Mouse (Mus musculus): ENCODE measurements at regions not wholly inside any gene's neighbourhood (a gene's known extent, or its start where the extent isn't known, plus 50 kb on each side); places are given as distances from the start of the nearest gene placed in this dataset.

GRCm38 (mm10) chr14:14511927-14512326, 110.8 kb downstream of the Olfr721-ps1 start:
- in situ Hi-C loops (cut with MboI; ENCODE audit: low sequenced_read_pairs in 2 of 2, unreplicated experiment in 2 of 2): no loop called here
- H3K27ac ChIP-seq (ENCODE audit: insufficient read depth, low read depth, low read length, poor library complexity, severe bottlenecking): no peak overlapping the region
- no peaks in the 10 kb centered on the region for H3K36me3 ChIP-seq (ENCODE audit: control insufficient read depth, insufficient read depth, low read length, poor library complexity, severe bottlenecking)
- no peak overlapping the region for H3K4me3 ChIP-seq (ENCODE audit: insufficient read depth in 1 of 2, low read depth in 1 of 2, low read length in 2 of 2, poor library complexity in 1 of 2, severe bottlenecking in 1 of 2)
- DNase-seq (ENCODE audit: low read depth, low spot score): no peak
- no peak overlapping the region for H3K9ac ChIP-seq (ENCODE audit: insufficient read depth, low read depth, low read length, poor library complexity, severe bottlenecking)
- H3K4me1 ChIP-seq (ENCODE audit: control insufficient read depth in 2 of 2, insufficient read depth in 2 of 2, low read length in 2 of 2, poor library complexity in 1 of 2): no peaks in the 10 kb centered on the region
- TF ChIP-seq ZNF384 (IDR thresholded peaks at IDR 0.05; ENCODE audit: low read depth, low read length) (no peak), HCFC1 (IDR thresholded peaks at IDR 0.05; ENCODE audit: borderline replicate concordance, insufficient read depth, low read length) (no peak), ZC3H11A (IDR thresholded peaks at IDR 0.05; ENCODE audit: borderline replicate concordance, low read depth, low read length) (no peak), CHD2 (IDR thresholded peaks at IDR 0.05; ENCODE audit: low read depth, low read length) (no peak), MAFK (IDR thresholded peaks at IDR 0.05; ENCODE audit: insufficient read depth, low read depth, low read length) (no peak)
- no peaks in the 10 kb centered on the region for H3K9me3 ChIP-seq (ENCODE audit: control insufficient read depth, insufficient read depth, low read depth, low read length)

GRCm38 (mm10) chr14:14513056-14513455, 112.0 kb downstream of the Olfr721-ps1 start:
- in situ Hi-C loops (cut with MboI; ENCODE audit: low sequenced_read_pairs in 2 of 2, unreplicated experiment in 2 of 2): no loop called here
- Histone ChIP-seq H3K9me3 (ENCODE audit: control insufficient read depth, insufficient read depth, low read depth, low read length) (no peaks in the 10 kb centered on the region), H3K36me3 (ENCODE audit: control insufficient read depth, insufficient read depth, low read length, poor library complexity, severe bottlenecking) (no peaks in the 10 kb centered on the region), H3K27ac (ENCODE audit: insufficient read depth, low read depth, low read length, poor library complexity, severe bottlenecking) (no peak overlapping the region), H3K4me3 (ENCODE audit: insufficient read depth in 1 of 2, low read depth in 1 of 2, low read length in 2 of 2, poor library complexity in 1 of 2, severe bottlenecking in 1 of 2) (no peak overlapping the region), H3K4me1 (ENCODE audit: control insufficient read depth in 2 of 2, insufficient read depth in 2 of 2, low read length in 2 of 2, poor library complexity in 1 of 2) (no peaks in the 10 kb centered on the region), H3K9ac (ENCODE audit: insufficient read depth, low read depth, low read length, poor library complexity, severe bottlenecking) (no peak overlapping the region)
- DNase-seq (ENCODE audit: low read depth, low spot score): no peak
- no peak for TF ChIP-seq CHD2 (IDR thresholded peaks at IDR 0.05; ENCODE audit: low read depth, low read length)
- no peak for TF ChIP-seq ZC3H11A (IDR thresholded peaks at IDR 0.05; ENCODE audit: borderline replicate concordance, low read depth, low read length)
- TF ChIP-seq MAFK (IDR thresholded peaks at IDR 0.05; ENCODE audit: insufficient read depth, low read depth, low read length): no peak
- no peak for TF ChIP-seq HCFC1 (IDR thresholded peaks at IDR 0.05; ENCODE audit: borderline replicate concordance, insufficient read depth, low read length)
- no peak for TF ChIP-seq ZNF384 (IDR thresholded peaks at IDR 0.05; ENCODE audit: low read depth, low read length)

- H3K9me3 ChIP-seq (ENCODE audit: control insufficient read depth, insufficient read depth, low read depth, low read length): no peaks in the 10 kb centered on the region
- no peak overlapping the region for H3K4me3 ChIP-seq (ENCODE audit: insufficient read depth in 1 of 2, low read depth in 1 of 2, low read length in 2 of 2, poor library complexity in 1 of 2, severe bottlenecking in 1 of 2)
- H3K36me3 ChIP-seq (ENCODE audit: control insufficient read depth, insufficient read depth, low read length, poor library complexity, severe bottlenecking): no peaks in the 10 kb centered on the region
- no peak for TF ChIP-seq CHD2 (IDR thresholded peaks at IDR 0.05; ENCODE audit: low read depth, low read length)
- TF ChIP-seq MAFK (IDR thresholded peaks at IDR 0.05; ENCODE audit: insufficient read depth, low read depth, low read length): no peak
- TF ChIP-seq ZNF384 (IDR thresholded peaks at IDR 0.05; ENCODE audit: low read depth, low read length): no peak
- TF ChIP-seq HCFC1 (IDR thresholded peaks at IDR 0.05; ENCODE audit: borderline replicate concordance, insufficient read depth, low read length): no peak
- no peak for TF ChIP-seq ZC3H11A (IDR thresholded peaks at IDR 0.05; ENCODE audit: borderline replicate concordance, low read depth, low read length)
- H3K27ac ChIP-seq (ENCODE audit: insufficient read depth, low read depth, low read length, poor library complexity, severe bottlenecking): no peak overlapping the region
- in situ Hi-C loops (cut with MboI; ENCODE audit: low sequenced_read_pairs in 2 of 2, unreplicated experiment in 2 of 2): no loop called here
- H3K4me1 ChIP-seq (ENCODE audit: control insufficient read depth in 2 of 2, insufficient read depth in 2 of 2, low read length in 2 of 2, poor library complexity in 1 of 2): no peaks in the 10 kb centered on the region
- no peak overlapping the region for H3K9ac ChIP-seq (ENCODE audit: insufficient read depth, low read depth, low read length, poor library complexity, severe bottlenecking)
- no peak for DNase-seq (ENCODE audit: low read depth, low spot score)
Measured at GRCm38 (mm10) chr14:14513498-14513897, 112.4 kb downstream of the Olfr721-ps1 start.

GRCm38 (mm10) chr14:14514440-14515172, 113.5 kb downstream of the Olfr721-ps1 start:
- Histone ChIP-seq H3K36me3 (ENCODE audit: control insufficient read depth, insufficient read depth, low read length, poor library complexity, severe bottlenecking) (no peaks in the 10 kb centered on the region), H3K27ac (ENCODE audit: insufficient read depth, low read depth, low read length, poor library complexity, severe bottlenecking) (no peak overlapping the region), H3K4me3 (ENCODE audit: insufficient read depth in 1 of 2, low read depth in 1 of 2, low read length in 2 of 2, poor library complexity in 1 of 2, severe bottlenecking in 1 of 2) (no peak overlapping the region), H3K4me1 (ENCODE audit: control insufficient read depth in 2 of 2, insufficient read depth in 2 of 2, low read length in 2 of 2, poor library complexity in 1 of 2) (no peaks in the 10 kb centered on the region), H3K9me3 (ENCODE audit: control insufficient read depth, insufficient read depth, low read depth, low read length) (no peaks in the 10 kb centered on the region), H3K9ac (ENCODE audit: insufficient read depth, low read depth, low read length, poor library complexity, severe bottlenecking) (no peak overlapping the region)
- TF ChIP-seq ZC3H11A (IDR thresholded peaks at IDR 0.05; ENCODE audit: borderline replicate concordance, low read depth, low read length) (no peak), MAFK (IDR thresholded peaks at IDR 0.05; ENCODE audit: insufficient read depth, low read depth, low read length) (no peak), ZNF384 (IDR thresholded peaks at IDR 0.05; ENCODE audit: low read depth, low read length) (no peak), HCFC1 (IDR thresholded peaks at IDR 0.05; ENCODE audit: borderline replicate concordance, insufficient read depth, low read length) (no peak), CHD2 (IDR thresholded peaks at IDR 0.05; ENCODE audit: low read depth, low read length) (no peak)
- in situ Hi-C loops (cut with MboI; ENCODE audit: low sequenced_read_pairs in 2 of 2, unreplicated experiment in 2 of 2): no loop called here
- no peak for DNase-seq (ENCODE audit: low read depth, low spot score)
